Mouse (Mus musculus): ENCODE results near the gene Vmn2r117. TPM values are rescaled to one million over a fixed set of nuclear protein-coding genes. Genes with fewer than 3 reads are reported as not detected.
"Not testable (repeated sequence)": the region's sequence is repeated elsewhere in the genome, so short reads cannot be mapped to it uniquely, and the experiment has no call there.

The Vmn2r117 gene
- total RNA-seq (2015) (not detected in 2 replicates), total RNA-seq (2017) (not detected in 2 replicates)

DNA sequence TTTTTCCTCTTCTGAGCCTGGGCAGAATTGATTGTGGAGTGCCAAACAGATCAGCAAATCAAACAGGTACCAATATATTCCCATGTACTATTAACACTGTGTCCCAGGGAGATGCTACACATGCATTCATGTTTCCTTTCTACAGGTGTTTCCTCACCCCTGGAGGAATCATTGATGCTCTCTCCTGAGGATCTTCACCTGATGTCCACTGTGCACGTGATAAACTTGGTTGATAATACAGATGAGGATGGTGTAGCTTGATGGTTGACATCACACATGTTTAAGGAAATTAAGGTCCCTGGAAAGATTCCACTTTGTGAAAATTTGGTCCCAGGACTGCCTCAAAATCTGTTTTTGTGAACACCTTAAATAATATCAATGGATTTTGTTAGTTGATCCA, at the start of gene Vmn2r117:
Gene Vmn2r117, minus strand, starts transcription at position 101 of the 400 bp plus-strand sequence.
- not testable (repeated sequence) for ATAC-seq (ENCODE audit: poor library complexity, severe bottlenecking)

DNA sequence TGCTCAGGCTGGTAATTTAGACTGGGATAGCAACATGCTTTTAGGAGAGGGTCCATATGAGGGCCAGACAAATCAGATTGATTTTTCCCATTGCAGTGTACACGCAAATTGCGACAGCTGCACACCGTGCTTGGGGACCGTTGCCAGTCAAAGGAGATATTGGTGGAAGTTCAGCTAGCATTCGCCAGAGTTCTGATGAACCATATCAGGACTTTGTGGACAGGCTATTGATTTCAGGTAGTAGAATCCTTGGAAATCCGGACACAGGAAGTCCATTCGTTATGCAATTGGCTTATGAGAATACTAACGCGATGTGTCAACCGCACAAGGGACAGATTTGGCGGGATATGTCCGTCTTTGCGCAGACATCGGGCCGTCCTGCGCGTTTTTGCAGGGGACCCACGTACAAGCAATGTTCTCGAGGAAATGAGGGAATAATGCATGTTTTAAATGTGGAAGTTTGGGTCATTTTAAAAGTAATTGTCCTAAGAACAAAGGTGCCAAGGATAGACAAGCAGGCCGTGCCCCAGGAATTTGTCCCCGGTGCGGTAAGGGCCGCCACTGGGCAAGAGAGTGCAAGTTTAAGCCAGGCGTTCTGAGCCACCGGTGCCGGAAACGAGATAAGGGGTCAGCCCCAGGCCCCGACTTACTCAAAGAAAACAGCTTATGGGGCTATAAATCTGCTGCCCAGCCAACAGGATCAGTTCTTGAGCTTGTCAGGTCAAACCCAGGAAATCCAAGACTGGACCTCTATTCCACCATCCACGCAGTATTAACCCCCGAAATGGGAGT, 43.6 kb upstream of the Vmn2r117 start:
- not testable (repeated sequence) for ATAC-seq (ENCODE audit: poor library complexity, severe bottlenecking)

- no peak for ATAC-seq (ENCODE audit: poor library complexity, severe bottlenecking)
These were observed 39.4 kb upstream of the Vmn2r117 start for GRCm38 (mm10) chr17:23518701-23519423.

GRCm38 (mm10) chr17:23433150-23433679, 46.3 kb downstream of the Vmn2r117 start:
- no peak for ATAC-seq (ENCODE audit: poor library complexity, severe bottlenecking)

Other genes with a start within 250 kb of the Vmn2r117 start
- not detected in 2 replicates for gene Vmn2r114, start 167.2 kb downstream of the Vmn2r117 start, total RNA-seq (2015)
- not detected in 2 replicates for gene Vmn2r114, start 167.2 kb downstream of the Vmn2r117 start, total RNA-seq (2017)
- not detected in 2 replicates for gene Vmn2r115, start 136.0 kb downstream of the Vmn2r117 start, total RNA-seq (2015)
- gene Vmn2r115, start 136.0 kb downstream of the Vmn2r117 start, total RNA-seq (2017): not detected in 2 replicates
- gene Vmn2r116, start 95.1 kb downstream of the Vmn2r117 start, total RNA-seq (2015): not detected in 2 replicates
- gene Vmn2r116, start 95.1 kb downstream of the Vmn2r117 start, total RNA-seq (2017): not detected in 2 replicates
- 2.1 and 2.4 TPM in 2 replicates for gene Zfp213, start 84.5 kb upstream of the Vmn2r117 start, total RNA-seq (2015)
- 2.7 and 4.7 TPM in 2 replicates for gene Zfp213, start 84.5 kb upstream of the Vmn2r117 start, total RNA-seq (2017)
- not detected in 2 replicates for gene Zfp13, start 119.8 kb upstream of the Vmn2r117 start, total RNA-seq (2015)
- gene Zfp13, start 119.8 kb upstream of the Vmn2r117 start, total RNA-seq (2017): 0.18 TPM in 1 of 2 replicates, not detected in the other
- gene Zscan10, start 121.2 kb upstream of the Vmn2r117 start, total RNA-seq (2015): not detected in 2 replicates
- not detected in 2 replicates for gene Zscan10, start 121.2 kb upstream of the Vmn2r117 start, total RNA-seq (2017)
- 22.6 and 32.1 TPM in 2 replicates for gene Mmp25, start 165.6 kb upstream of the Vmn2r117 start, total RNA-seq (2015)
- gene Mmp25, start 165.6 kb upstream of the Vmn2r117 start, total RNA-seq (2017): 14.0 and 19.5 TPM in 2 replicates
- not detected in 2 replicates for gene Bicdl2, start 180.8 kb upstream of the Vmn2r117 start, total RNA-seq (2015)
- 0.45 TPM in 1 of 2 replicates, not detected in the other for gene Bicdl2, start 180.8 kb upstream of the Vmn2r117 start, total RNA-seq (2017)
- 67.4 and 97.1 TPM in 2 replicates for gene Hcfc1r1, start 193.9 kb upstream of the Vmn2r117 start, total RNA-seq (2015)
- gene Hcfc1r1, start 193.9 kb upstream of the Vmn2r117 start, total RNA-seq (2017): 38.1 and 52.4 TPM in 2 replicates
- 26.5 and 26.8 TPM in 2 replicates for gene Thoc6, start 194.2 kb upstream of the Vmn2r117 start, total RNA-seq (2015)
- gene Thoc6, start 194.2 kb upstream of the Vmn2r117 start, total RNA-seq (2017): 38.5 and 45.2 TPM in 2 replicates
- gene Tnfrsf12a, start 197.8 kb upstream of the Vmn2r117 start, total RNA-seq (2015): 1.8 and 5.8 TPM in 2 replicates
- 5.9 and 7.7 TPM in 2 replicates for gene Tnfrsf12a, start 197.8 kb upstream of the Vmn2r117 start, total RNA-seq (2017)
- gene Cldn6, start 199.6 kb upstream of the Vmn2r117 start, total RNA-seq (2015): not detected in 2 replicates
- not detected in 2 replicates for gene Cldn6, start 199.6 kb upstream of the Vmn2r117 start, total RNA-seq (2017)
- not detected in 2 replicates for gene Cldn9, start 204.3 kb upstream of the Vmn2r117 start, total RNA-seq (2015)
- not detected in 2 replicates for gene Cldn9, start 204.3 kb upstream of the Vmn2r117 start, total RNA-seq (2017)
- not detected in 2 replicates for gene 1520401A03Rik, start 243.1 kb upstream of the Vmn2r117 start, total RNA-seq (2015)
- not detected in 2 replicates for gene 1520401A03Rik, start 243.1 kb upstream of the Vmn2r117 start, total RNA-seq (2017)
- gene Pkmyt1, start 246.6 kb upstream of the Vmn2r117 start, total RNA-seq (2015): 31.1 and 32.2 TPM in 2 replicates
- 15.9 and 16.6 TPM in 2 replicates for gene Pkmyt1, start 246.6 kb upstream of the Vmn2r117 start, total RNA-seq (2017)